Mouse (Mus musculus): ENCODE measurements around the gene Tas2r115. TPM values are rescaled to one million over a fixed set of nuclear protein-coding genes. Genes with fewer than 3 reads are reported as not detected.
"Not testable (repeated sequence)": the region's sequence is repeated elsewhere in the genome, so short reads cannot be mapped to it uniquely, and the experiment has no call there.

Tas2r115 gene
- not detected in 2 replicates for total RNA-seq (2015)
- total RNA-seq (2017) = not detected in 2 replicates

GRCm38 (mm10) chr6:132737935-132738334 is at the start of gene Tas2r115:
Gene Tas2r115 (minus strand): TSS chr6:132738035.
- ATAC-seq (replicated peaks; ENCODE audit: poor library complexity) = no peak

GRCm38 (mm10) chr6:132778062-132778461 is 40.2 kb upstream of the Tas2r115 start, which contains the start of gene Tas2r136:
Gene Tas2r136 (minus strand): TSS chr6:132778162.
- ATAC-seq (replicated peaks; ENCODE audit: poor library complexity) = no peak

GRCm38 (mm10) chr6:132761831-132762230 is 24.0 kb upstream of the Tas2r115 start, which contains the start of gene Tas2r102:
Gene Tas2r102 (plus strand): TSS chr6:132762131.
- ATAC-seq (replicated peaks; ENCODE audit: poor library complexity) = no peak

DNA sequence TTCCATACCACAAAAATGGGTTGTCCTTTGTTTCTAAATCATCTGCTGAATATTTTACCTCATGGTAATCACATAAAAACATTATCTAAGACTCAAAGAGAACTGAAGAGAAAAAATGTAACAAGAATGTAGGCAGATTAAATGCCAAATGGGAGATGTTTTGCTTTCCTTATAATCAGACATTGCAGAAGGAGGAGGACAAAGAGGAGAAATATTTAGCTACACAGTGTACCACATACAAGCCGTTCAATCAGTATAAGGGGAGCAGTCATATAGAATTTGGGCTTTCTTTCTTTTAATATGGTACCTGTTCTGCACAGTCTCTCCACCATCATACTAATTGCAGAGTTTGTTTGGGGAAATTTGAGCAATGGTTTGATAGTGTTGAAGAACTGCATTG is 16.6 kb upstream of the Tas2r115 start, which contains the start of gene Tas2r124:
Gene Tas2r124, plus strand, starts transcription at position 301 of the 400 bp plus-strand sequence.
- ATAC-seq (replicated peaks; ENCODE audit: poor library complexity) = no peak

DNA sequence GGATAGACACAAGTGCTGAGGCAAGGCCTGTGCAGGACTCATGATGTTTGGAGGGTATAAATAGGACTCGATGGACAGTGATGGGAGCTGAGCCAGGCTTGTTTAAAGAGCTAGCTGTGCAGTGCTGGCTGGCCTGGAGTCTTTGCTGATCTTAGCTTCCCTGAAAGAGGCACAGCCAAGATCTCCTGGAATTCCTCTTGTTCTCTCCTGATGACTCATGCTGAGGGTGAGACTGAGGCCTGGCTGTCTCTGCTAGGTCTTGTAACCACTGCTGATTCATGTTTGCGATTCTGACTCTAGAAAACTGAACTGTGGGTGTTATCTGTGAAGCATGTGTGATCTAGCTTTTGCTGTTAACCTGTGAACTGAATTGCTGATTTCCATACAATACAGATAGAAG is 12.4 kb upstream of the Tas2r115 start:
- no peak for ATAC-seq (replicated peaks; ENCODE audit: poor library complexity)

DNA sequence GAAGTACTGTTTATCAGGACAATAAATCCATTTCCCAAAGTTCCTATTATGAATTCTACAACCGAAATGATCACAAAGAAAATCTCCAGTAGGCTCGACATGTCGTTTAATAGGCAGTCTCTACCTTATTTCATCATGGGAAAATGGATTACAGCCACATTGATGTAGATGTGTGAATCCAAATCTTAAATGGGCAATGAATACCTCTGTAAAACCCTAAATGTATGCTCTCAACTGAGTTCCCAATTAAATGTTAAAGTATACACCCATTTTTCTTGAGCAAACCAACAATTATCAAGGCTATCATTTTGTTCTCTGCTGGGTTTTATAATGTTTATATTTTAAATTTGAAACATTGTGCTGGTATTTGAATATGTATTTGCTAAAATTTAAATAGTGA is 26.0 kb downstream of the Tas2r115 start, which contains the start of gene Tas2r122:
Gene Tas2r122, minus strand, starts transcription at position 101 of the 400 bp plus-strand sequence.
- no peak for ATAC-seq (replicated peaks; ENCODE audit: poor library complexity)

DNA sequence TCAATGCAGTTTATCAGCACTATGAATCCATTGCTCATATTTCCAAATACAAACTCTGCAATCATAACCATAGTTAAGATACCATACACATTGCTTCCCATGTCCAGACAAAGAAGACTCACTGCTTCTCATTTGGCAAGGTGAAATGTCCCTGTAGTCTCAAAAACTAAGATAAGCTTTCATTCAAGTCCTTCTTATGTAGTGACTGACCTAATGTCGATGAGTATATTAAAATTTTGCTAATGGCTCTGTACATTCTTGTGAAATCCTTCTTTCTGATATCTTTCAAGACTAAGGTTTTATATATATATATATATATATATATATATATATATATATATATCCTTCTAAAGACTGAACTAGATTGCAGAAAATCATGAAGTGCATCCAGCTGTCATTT is 36.9 kb downstream of the Tas2r115 start, which contains the start of gene Tas2r121:
Gene Tas2r121, minus strand, starts transcription at position 101 of the 400 bp plus-strand sequence.
- ATAC-seq (replicated peaks; ENCODE audit: poor library complexity) = no peak

DNA sequence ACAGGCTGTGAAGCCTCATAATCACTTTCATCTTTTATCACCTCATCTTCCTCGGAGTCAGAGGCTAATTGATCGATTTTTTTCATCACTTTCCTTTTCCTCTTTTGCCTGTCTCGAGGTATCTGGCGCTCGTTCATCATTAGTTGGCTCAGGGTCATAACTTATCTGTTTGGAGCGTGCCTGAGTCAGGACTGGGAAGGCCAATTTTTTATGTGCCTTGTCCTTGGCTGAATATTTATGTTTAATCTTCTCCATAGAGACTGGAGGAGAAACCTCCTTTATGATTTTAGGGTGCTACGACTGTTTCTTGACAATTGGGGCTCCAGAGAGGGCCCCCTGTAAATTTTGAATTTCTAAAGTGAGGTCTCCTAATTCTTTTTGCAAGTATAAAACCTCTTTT is 46.2 kb downstream of the Tas2r115 start:
- not testable (repeated sequence) for ATAC-seq (replicated peaks; ENCODE audit: poor library complexity)

Other genes with a start within 250 kb of the Tas2r115 start
- gene Prh1, start 168.2 kb downstream of the Tas2r115 start, total RNA-seq (2015) = not detected in 2 replicates
- not detected in 2 replicates for gene Prh1, start 168.2 kb downstream of the Tas2r115 start, total RNA-seq (2017)
- not detected in 2 replicates for gene Prp2, start 142.1 kb downstream of the Tas2r115 start, total RNA-seq (2015)
- gene Prp2, start 142.1 kb downstream of the Tas2r115 start, total RNA-seq (2017) = not detected in 2 replicates
- 0.17 TPM in 1 of 2 replicates, not detected in the other for gene A630073D07Rik, start 86.5 kb downstream of the Tas2r115 start, total RNA-seq (2015)
- gene A630073D07Rik, start 86.5 kb downstream of the Tas2r115 start, total RNA-seq (2017) = not detected in 2 replicates
- gene Tas2r120, start 81.1 kb downstream of the Tas2r115 start, total RNA-seq (2015) = not detected in 2 replicates
- gene Tas2r120, start 81.1 kb downstream of the Tas2r115 start, total RNA-seq (2017) = not detected in 2 replicates
- not detected in 2 replicates for gene Tas2r121, start 37.0 kb downstream of the Tas2r115 start, total RNA-seq (2015)
- gene Tas2r121, start 37.0 kb downstream of the Tas2r115 start, total RNA-seq (2017) = not detected in 2 replicates
- gene Tas2r122, start 26.1 kb downstream of the Tas2r115 start, total RNA-seq (2015) = not detected in 2 replicates
- gene Tas2r122, start 26.1 kb downstream of the Tas2r115 start, total RNA-seq (2017) = not detected in 2 replicates
- gene Tas2r124, start 16.7 kb upstream of the Tas2r115 start, total RNA-seq (2015) = not detected in 2 replicates
- not detected in 2 replicates for gene Tas2r124, start 16.7 kb upstream of the Tas2r115 start, total RNA-seq (2017)
- gene Tas2r102, start 24.1 kb upstream of the Tas2r115 start, total RNA-seq (2015) = not detected in 2 replicates
- not detected in 2 replicates for gene Tas2r102, start 24.1 kb upstream of the Tas2r115 start, total RNA-seq (2017)
- gene Tas2r136, start 40.1 kb upstream of the Tas2r115 start, total RNA-seq (2015) = not detected in 2 replicates
- gene Tas2r136, start 40.1 kb upstream of the Tas2r115 start, total RNA-seq (2017) = not detected in 2 replicates
- not detected in 2 replicates for gene Tas2r117, start 64.8 kb upstream of the Tas2r115 start, total RNA-seq (2015)
- gene Tas2r117, start 64.8 kb upstream of the Tas2r115 start, total RNA-seq (2017) = not detected in 2 replicates
- not detected in 2 replicates for gene Tas2r123, start 109.1 kb upstream of the Tas2r115 start, total RNA-seq (2015)
- gene Tas2r123, start 109.1 kb upstream of the Tas2r115 start, total RNA-seq (2017) = not detected in 2 replicates
- not detected in 2 replicates for gene Tas2r116, start 117.4 kb upstream of the Tas2r115 start, total RNA-seq (2015)
- not detected in 2 replicates for gene Tas2r116, start 117.4 kb upstream of the Tas2r115 start, total RNA-seq (2017)
- gene Tas2r110, start 130.0 kb upstream of the Tas2r115 start, total RNA-seq (2015) = not detected in 2 replicates
- not detected in 2 replicates for gene Tas2r110, start 130.0 kb upstream of the Tas2r115 start, total RNA-seq (2017)
- not detected in 2 replicates for gene Tas2r113, start 155.0 kb upstream of the Tas2r115 start, total RNA-seq (2015)
- not detected in 2 replicates for gene Tas2r113, start 155.0 kb upstream of the Tas2r115 start, total RNA-seq (2017)
- gene Tas2r125, start 171.6 kb upstream of the Tas2r115 start, total RNA-seq (2015) = not detected in 2 replicates
- gene Tas2r125, start 171.6 kb upstream of the Tas2r115 start, total RNA-seq (2017) = not detected in 2 replicates
- not detected in 2 replicates for gene Tas2r129, start 213.1 kb upstream of the Tas2r115 start, total RNA-seq (2015)
- gene Tas2r129, start 213.1 kb upstream of the Tas2r115 start, total RNA-seq (2017) = not detected in 2 replicates
- not detected in 2 replicates for gene Tas2r131, start 219.9 kb upstream of the Tas2r115 start, total RNA-seq (2015)
- not detected in 2 replicates for gene Tas2r131, start 219.9 kb upstream of the Tas2r115 start, total RNA-seq (2017)
- not detected in 2 replicates for gene Tas2r109, start 242.9 kb upstream of the Tas2r115 start, total RNA-seq (2015)
- not detected in 2 replicates for gene Tas2r109, start 242.9 kb upstream of the Tas2r115 start, total RNA-seq (2017)

All from megakaryocyte progenitor cell, adult 5-6 weeks (primary cell).